Mouse (Mus musculus) heart, postnatal 0 days (tissue): Measurements from ENCODE around the gene Clcn6.

ENCODE experiments used
- CTCF ChIP-seq: IDR thresholded peaks from 2 replicates; pipeline ENCODE4 v1.5.1; 2016; ENCODE audit warnings: antibody characterized with exemption, control low read depth, low read depth
- EP300 ChIP-seq: IDR thresholded peaks from 2 replicates; pipeline ENCODE4 v1.6.1; 2016; ENCODE audit warnings: antibody characterized with exemption, low read depth

DNA sequence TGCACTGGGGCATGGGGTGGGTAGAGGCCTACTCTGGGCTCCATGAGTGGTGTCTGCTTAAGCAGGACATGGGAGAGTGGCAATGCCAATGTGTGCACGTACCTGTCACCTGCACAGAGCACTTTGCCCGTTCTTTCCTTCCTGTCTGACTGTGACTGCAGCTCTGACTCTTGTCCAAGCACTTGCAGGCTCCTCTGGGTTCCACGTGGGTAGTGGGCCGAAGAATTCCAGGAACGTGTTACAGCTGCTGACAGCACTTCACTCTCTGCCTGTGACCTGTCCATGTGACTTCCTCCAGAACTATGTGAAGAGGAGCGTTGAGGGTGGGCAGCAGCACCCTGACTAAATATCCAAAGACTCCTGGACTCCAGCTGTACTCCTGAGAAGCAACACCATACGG lies 72.9 kb downstream of the Clcn6 start:
- TF ChIP-seq CTCF = no peak
- TF ChIP-seq EP300 = peak; percentile 96
